Mouse (Mus musculus): ENCODE results near the gene 4921536K21Rik.
"Not testable (repeated sequence)": the region's sequence is repeated elsewhere in the genome, so short reads cannot be mapped to it uniquely, and the experiment has no call there.

Gene 4921536K21Rik

DNA sequence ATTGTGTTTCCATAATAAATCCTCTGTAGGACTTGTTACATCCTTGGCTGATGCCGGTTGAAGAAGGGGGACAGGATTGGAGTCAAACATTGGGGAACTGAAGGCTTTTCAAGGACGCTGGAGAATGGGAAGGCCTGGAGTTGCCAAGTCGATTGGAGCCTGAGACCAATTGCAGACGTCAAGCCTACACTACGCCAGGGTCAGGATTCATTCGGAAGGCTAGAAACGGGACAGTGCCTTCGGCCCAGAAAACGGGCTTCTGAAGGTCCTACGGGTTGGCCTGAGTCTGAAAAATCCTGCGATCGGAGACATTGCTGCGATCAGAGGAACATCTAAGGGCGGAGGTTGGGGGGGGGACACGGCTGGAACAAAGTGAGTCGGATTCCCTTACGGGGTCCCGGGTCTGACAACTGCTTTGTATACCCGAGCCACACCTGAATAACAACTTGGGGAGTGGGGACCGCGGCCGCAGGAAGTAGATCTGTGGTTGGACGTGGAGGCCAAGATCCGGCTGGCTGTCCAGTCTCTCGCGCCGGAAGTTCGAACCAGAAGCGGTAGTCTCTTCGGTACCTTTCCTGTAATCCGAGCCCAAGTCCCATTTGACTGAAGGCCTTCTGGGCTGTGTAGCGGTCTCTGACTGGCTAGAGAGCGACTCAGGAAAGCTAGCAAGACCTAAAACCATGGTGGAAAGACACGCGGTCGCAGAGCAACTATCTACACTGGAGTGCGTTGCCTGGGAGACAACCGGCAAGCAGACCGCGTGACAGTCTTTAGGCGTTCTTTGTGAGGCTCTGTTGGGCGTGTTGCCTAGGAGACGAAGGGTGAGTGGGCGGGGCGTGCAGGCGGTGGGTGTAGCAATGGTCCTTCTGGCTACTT, at the start of gene 4921536K21Rik, which contains the start of gene Dusp18:
TSS of gene 4921536K21Rik (minus strand) at position 693 of the 876 bp plus-strand sequence.
TSS of gene Dusp18 (plus strand) at position 835 of the 876 bp plus-strand sequence.
- peak; percentile 87 for DNase-seq

GRCm38 (mm10) chr11:3941371-3941770, 46.5 kb upstream of the 4921536K21Rik start:
- DNase-seq, result no peak

DNA sequence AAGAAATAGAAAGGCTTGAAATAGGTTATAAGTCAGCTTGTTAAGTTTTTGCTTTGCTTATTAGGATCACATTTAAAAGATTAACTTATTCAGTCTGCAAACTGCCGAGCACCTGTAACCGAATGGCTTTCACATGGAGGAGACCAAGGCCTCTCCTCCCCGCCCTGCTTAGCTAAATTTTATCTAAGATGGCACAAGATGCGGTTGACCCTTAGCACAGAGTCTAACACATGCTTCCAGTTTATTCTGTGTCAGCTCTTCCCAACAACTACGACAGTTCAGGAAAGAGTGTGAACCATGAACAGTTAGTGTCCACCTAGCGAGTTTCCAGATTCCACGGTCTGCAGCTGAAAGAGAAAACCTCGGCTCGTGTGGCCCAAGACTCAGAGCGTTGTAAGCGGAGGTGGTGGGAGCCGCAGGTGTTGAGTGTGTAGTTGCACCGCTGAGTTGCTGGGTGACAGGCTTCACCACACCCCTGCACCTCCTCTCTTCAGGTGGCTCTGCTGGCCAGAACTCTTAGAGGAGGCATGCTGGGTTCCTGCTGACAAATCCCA, 42.5 kb upstream of the 4921536K21Rik start:
- no peak for DNase-seq

GRCm38 (mm10) chr11:3936318-3936717, 41.4 kb upstream of the 4921536K21Rik start:
- DNase-seq, result no peak

DNA sequence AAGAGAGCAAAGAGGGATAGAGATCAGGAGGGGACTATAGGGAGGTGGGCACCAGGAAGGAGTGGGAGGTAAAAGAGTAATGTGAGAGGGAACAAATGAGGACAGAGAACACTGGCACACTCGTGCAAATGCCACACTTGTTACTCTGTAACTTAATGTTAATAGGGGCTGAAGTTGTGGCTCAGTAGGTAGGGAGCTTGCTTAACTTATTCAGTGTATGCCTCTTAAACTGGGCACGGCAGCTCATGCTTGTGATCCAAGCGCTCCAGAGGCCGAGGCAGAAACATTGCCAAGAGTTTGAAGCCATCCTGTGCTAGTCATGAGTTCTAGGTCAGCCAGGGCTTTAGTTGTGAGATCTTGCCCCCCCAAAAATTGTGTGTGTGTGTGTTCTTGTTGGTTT, 40.2 kb upstream of the 4921536K21Rik start:
- DNase-seq, result no peak

DNA sequence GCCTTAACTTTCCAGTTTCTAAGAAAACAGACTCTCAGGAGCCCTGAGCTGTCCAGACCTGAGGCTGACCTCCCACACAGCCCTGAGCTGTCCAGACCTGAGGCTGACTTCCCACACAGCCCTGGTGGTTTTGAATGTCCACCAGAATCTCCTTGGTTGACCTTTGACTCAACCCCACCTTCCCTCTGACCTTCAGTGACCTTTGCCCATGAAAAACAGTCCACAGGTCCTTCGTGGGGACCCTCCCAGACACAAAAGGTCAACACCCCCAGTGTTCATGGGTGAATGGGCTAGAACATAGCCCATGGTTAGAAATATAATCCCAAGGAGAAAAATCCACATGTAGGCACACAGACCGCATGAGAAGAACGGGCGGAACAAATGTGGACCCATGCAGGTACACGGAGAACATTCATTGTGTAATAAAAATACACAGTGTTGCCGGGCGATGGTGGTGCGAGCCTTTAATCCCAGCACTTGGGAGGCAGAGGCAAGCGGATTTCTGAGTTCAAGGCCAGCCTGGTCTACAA, 38.9 kb upstream of the 4921536K21Rik start:
- no peak for DNase-seq

DNA sequence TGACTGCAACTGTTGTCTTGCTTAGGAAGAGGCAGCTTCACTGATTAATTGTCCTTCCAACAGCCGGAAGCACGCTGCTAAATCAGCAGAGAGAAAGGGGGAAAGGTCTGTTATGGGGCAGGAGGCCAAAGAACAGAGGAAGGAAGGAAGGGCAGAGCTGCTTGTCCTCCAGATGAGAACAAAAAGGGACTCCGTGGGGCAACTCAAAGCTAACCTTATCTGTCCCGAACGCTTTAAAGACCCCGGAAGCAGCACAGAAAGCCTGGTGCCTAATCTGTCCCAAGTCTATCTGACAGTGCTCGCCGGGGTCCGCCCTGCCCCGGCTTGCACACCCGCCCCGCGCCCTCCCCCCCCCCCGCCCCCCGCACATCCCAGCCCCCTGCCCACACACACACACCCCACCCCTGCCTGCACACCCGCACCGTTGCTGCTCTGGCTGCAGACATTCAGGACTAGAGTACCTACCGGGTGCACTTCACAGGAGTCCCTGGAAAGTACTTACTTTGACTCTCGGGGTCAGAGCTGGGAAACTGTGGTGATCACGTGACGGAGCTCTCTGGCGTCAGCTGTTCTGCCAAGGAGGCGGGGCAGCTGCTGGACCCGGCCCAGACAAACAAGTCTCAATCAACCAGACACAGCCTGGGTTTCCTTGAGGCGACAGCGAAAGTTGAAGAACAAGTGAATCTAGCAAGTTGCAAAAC, 36.8 kb upstream of the 4921536K21Rik start, which contains the start of gene Tcn2:
TSS of gene Tcn2 (minus strand) at position 649 of the 701 bp plus-strand sequence.
- DNase-seq, result peak; percentile 71

DNA sequence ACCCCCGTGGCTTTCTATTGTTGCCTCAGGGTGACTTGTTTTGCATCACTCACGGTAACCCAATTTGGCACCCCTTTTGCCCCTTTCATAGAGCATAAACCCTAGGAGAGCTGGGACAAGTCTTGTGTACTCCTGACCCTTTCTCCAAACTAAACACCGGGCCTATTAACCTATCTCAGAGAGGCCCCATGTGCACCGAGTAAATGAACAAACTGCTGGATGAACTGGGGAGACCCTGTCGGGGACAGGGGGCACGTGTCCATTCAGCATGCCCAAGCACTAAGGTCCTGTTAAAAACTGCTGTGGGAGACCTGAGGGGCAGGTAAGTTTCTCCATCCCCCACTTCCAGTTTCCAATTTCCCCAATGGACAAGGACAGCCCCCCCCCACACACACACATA, 36.0 kb upstream of the 4921536K21Rik start:
- no peak for DNase-seq

GRCm38 (mm10) chr11:3930019-3930418, 35.1 kb upstream of the 4921536K21Rik start:
- DNase-seq, result no peak

GRCm38 (mm10) chr11:3925916-3926315, 31.0 kb upstream of the 4921536K21Rik start:
- no peak for DNase-seq

GRCm38 (mm10) chr11:3922731-3923130, 27.8 kb upstream of the 4921536K21Rik start:
- no peak for DNase-seq

DNA sequence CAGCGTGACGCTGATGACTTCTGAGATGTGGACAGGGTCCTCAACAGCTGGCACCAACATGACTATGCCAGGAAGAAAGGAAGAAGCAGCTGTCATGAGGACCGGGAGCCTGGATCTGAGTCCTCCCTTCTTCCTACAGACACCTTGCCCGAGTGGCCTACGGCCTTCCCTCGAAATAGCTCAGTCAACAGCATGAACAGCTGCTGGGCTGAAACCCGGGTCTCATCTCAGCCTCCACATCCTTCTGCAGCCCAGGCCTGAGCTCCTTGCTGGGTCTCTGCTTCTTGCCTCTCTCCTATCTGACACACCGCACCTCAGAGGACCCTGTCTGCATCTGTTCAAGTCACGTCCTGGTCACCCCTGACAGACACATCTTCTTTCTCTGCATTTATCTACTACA, 27.2 kb upstream of the 4921536K21Rik start:
- DNase-seq, result no peak

GRCm38 (mm10) chr11:3921281-3921850, 26.5 kb upstream of the 4921536K21Rik start:
- DNase-seq, result peak; percentile 55

- no peak for DNase-seq
Measured at GRCm38 (mm10) chr11:3920476-3920875, 25.6 kb upstream of the 4921536K21Rik start.

- no peak for DNase-seq
Measured at GRCm38 (mm10) chr11:3918738-3919137, 23.8 kb upstream of the 4921536K21Rik start.

GRCm38 (mm10) chr11:3914109-3914840, 19.4 kb upstream of the 4921536K21Rik start, which contains the start of gene Slc35e4:
Gene Slc35e4, minus strand, starts transcription at chr11:3914664.
- peak; percentile 80 for DNase-seq

DNA sequence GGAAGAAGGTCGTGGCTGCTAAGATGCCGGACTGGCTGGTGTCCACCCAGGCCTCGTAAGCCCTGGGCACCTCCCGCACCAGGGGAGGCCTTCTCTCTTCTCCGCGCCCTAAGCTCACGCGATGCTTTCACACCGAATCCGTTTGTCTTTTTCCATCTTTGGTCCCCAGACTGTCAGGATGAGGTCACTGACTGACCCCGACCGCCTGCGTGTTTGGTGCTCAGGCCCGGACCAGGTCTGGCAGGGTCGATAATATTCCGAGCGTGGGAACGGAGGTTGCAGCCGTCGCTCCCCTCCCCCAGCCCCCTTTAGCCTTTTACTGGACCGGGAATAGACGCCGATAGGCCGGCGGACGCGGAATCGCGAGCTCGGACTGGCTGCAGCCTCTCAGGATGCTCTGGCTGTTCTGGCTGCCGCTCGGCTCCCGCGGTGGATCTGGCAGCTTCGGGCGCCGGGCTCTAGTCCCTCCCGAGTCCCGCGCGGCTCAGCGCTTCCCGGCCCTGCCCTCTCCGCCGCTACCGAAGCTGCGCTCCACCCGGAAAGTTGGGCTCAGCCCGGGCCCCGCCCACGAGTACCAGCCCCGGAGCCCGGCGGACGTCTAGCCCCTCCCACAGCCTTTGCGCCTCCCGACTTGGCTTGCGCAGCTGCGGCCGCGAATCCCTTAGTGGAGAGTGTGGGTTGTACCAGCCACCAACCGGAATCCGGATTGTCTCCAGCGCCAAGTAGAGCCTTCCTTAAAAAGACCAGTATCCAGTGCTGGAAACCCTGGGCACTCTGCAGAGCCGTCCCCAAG, 18.6 kb upstream of the 4921536K21Rik start:
- peak; percentile 90 for DNase-seq

GRCm38 (mm10) chr11:3912875-3913271, 18.0 kb upstream of the 4921536K21Rik start:
- DNase-seq, result peak; percentile 33

DNA sequence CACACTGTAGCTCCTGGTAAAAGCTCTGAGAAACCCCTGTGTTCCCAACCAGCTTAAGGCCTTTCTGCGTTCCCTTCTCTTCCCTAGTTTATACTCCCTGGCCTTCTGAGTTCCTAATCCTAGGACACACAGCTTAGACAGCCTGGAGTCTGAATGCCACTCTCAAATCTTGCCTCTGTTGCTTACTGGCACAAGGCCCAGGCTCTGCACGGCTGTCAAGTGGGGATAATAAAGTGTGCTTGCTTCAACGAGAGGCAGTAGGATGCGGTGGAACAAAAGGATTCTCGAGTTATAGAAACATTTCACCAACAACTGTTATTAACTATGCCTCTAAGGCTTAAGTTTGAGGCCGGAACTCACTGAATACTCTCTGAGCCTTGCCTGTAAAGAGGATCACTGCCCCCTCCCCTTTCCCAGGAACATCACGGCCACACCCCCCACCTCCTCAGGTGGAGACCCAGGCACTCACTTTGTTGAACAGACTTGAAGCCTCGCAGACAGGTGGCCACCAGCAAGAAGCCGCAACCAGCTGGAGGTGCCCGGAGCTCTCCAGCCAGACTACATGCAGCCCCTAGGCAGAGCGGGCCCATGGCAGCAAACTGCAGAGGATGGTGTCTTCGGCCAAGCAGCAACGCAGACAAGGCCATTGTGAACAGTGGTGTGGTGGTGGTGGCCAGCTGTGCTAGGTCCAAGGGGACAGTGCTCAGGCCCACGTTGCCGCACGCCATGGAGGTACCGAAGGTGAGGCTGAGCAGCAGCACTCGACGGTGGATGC, 17.4 kb upstream of the 4921536K21Rik start:
- DNase-seq, result peak; percentile 12

- not testable (repeated sequence) for DNase-seq
Measured at GRCm38 (mm10) chr11:3911440-3911839, 16.5 kb upstream of the 4921536K21Rik start.

Measured in thymus, postnatal 14 days (tissue).